Mouse (Mus musculus) midbrain, embryonic 14.5 days (tissue): Measurements from ENCODE around the gene Ddi2. TPM values are rescaled to one million over a fixed set of nuclear protein-coding genes. Genes with fewer than 3 reads are reported as not detected.
A peak's percentile ranks its signal among the peaks of the same experiment; 100 is the strongest.

Experiments used
- ATAC-seq: fragments of 200-750 bp; cut with Nextera tagmentation; 2 replicates; pipeline ENCODE4 v1.8.0; 2017; ENCODE audit warnings: moderate number of reproducible peaks, moderate library complexity; ENCODE audit not compliant: low FRiP score, low TSS enrichment
- DNase-seq: peaks from one replicate; pipeline ENCODE4 v3.0.0-alpha.2; 2015
- H3K27ac ChIP-seq: fragments of 300-500 bp; sonication (generic); replicated peaks from 2 replicates; pipeline ENCODE4 v1.5.1; 2014; ENCODE audit warnings: mild to moderate bottlenecking, low read depth, low read length, moderate library complexity
- H3K27me3 ChIP-seq: fragments of 300-500 bp; sonication (generic); 2 replicates; pipeline ENCODE4 v1.6.1; 2014; ENCODE audit warnings: low read length, control low read depth, mixed read lengths; ENCODE audit not compliant: control insufficient read depth, insufficient read depth
- H3K36me3 ChIP-seq: fragments of 300-500 bp; sonication (generic); 2 replicates; pipeline ENCODE4 v1.6.1; 2014; ENCODE audit warnings: low read length, control low read depth; ENCODE audit not compliant: control insufficient read depth, insufficient read depth
- H3K4me1 ChIP-seq: fragments of 300-500 bp; sonication (generic); 2 replicates; pipeline ENCODE4 v1.6.1; 2014; ENCODE audit warnings: mild to moderate bottlenecking, antibody characterized with exemption, low read length, control low read depth; ENCODE audit not compliant: control insufficient read depth, insufficient read depth
- H3K4me2 ChIP-seq: fragments of 300-500 bp; sonication (generic); 2 replicates; pipeline ENCODE4 v1.6.1; 2014; ENCODE audit warnings: mild to moderate bottlenecking, low read length, moderate library complexity
- H3K4me3 ChIP-seq: fragments of 300-500 bp; sonication (generic); replicated peaks from 2 replicates; pipeline ENCODE4 v1.5.1; 2014; ENCODE audit warnings: low read depth, low read length
- H3K9ac ChIP-seq: fragments of 300-500 bp; sonication (generic); replicated peaks from 2 replicates; pipeline ENCODE4 v1.6.1; 2014; ENCODE audit warnings: mild to moderate bottlenecking, low read length, moderate library complexity
- H3K9me3 ChIP-seq: fragments of 300-500 bp; sonication (generic); 2 replicates; pipeline ENCODE4 v1.6.1; 2016; ENCODE audit warnings: low read length, control low read depth, mixed read lengths; ENCODE audit not compliant: control insufficient read depth
- WGBS: fragments of 180-500 bp; shearing (Covaris S2); extraction: QIAGEN DNeasy Blood & Tissue Kit; methylation state at CpG from one replicate; pipeline ENCODE4 v1.1.7; 2014; 5-methylcytosine and 5-hydroxymethylcytosine counted together
- polyA plus RNA-seq: library from polyadenylated mRNA; unstranded; fragments of >200 nt; fragmentation: Nextera tagmentation; extraction: Ambion mirVana; gene quantifications from 2 replicates; pipeline ENCODE4 v1.2.1, GENCODE M21; 2014

Ddi2 gene
- polyA plus RNA-seq, 1 experiment from 2014 or later: 12.9 TPM

DNA sequence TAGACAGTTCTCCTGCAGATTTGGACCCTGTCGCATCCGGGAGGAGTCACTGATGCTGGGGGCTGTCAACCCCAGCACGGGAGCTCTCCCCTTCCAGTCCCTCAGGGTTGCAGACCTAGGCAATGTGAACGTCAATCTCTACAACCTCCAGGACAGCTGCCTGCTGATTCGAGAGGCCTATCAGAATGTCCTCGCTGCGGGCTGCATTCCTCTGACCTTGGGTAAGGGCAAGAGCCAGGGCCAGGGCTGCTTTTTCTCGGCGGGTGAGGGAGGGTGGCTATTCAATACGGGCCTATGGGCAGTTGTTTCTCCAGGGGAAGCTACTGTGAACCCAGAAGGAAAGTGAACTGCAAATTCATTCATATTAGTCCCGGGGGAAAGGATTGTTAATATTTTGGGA is 26.3 kb upstream of the Ddi2 start:
- H3K27me3 ChIP-seq: no peaks in the 10 kb centered on the region
- no peak overlapping the region for H3K9ac ChIP-seq
- no peaks in the 10 kb centered on the region for H3K4me1 ChIP-seq
- H3K4me2 ChIP-seq: no peak overlapping the region
- WGBS: 42% methylated on average over 11 of the region's 11 CpGs
- no peaks in the 10 kb centered on the region for H3K36me3 ChIP-seq
- ATAC-seq (no peak), DNase-seq (no peak)
- no peaks in the 10 kb centered on the region for H3K9me3 ChIP-seq
- no peak overlapping the region for H3K4me3 ChIP-seq
- no peak overlapping the region for H3K27ac ChIP-seq

DNA sequence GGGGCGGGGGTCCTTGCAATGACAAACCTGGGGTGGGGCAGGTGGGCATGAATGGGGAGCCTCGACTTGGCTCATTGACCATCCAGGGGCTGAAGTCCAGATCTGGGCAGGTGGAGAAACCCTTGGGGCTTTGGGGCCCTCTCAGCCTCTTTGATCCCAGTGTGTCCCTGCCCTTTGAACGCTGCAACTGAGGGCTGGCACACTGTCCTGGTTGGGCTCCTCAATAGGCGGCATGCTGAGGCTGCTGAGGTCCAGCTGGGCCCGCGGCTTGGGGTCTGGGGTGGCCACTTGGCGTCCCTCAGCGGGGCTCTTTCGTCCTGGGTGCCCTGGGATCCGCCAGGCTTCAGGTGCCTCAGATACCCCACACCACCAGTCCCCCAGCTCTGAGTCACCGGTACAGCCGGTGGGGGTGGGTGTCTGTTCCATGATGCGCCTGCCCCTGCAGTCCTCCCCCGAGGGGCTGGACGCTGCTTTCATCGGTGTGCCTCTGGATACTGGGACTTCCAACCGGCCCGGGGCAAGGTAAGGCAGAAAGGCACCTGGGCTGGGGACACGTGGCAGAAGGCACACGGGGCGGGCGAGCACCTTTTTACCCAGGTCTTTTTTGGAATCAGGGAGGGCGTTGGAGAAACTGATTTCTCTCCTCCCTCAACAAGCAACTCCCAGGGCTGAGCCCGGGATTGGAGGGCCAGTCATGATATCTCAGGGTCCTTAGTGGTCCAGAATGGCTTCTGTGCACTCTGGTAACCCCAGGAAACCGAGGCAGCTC is 23.5 kb upstream of the Ddi2 start, which contains the start of gene Agmat:
Gene Agmat (plus strand): TSS at position 95 of the 769 bp plus-strand sequence.
- H3K36me3 ChIP-seq: no peaks in the 10 kb centered on the region
- DNase-seq (no peak), ATAC-seq (no peak)
- no peak within 1 kb of the TSS for H3K27ac ChIP-seq
- H3K4me2 ChIP-seq: no peak within 1 kb of the TSS
- no peaks in the 10 kb centered on the region for H3K27me3 ChIP-seq
- no peak within 1 kb of the TSS for H3K9ac ChIP-seq
- H3K9me3 ChIP-seq: no peaks in the 10 kb centered on the region
- H3K4me1 ChIP-seq: no peaks in the 10 kb centered on the region
- 23% methylated on average over 25 of the region's 25 CpGs for WGBS
- no peak within 1 kb of the TSS for H3K4me3 ChIP-seq

DNA sequence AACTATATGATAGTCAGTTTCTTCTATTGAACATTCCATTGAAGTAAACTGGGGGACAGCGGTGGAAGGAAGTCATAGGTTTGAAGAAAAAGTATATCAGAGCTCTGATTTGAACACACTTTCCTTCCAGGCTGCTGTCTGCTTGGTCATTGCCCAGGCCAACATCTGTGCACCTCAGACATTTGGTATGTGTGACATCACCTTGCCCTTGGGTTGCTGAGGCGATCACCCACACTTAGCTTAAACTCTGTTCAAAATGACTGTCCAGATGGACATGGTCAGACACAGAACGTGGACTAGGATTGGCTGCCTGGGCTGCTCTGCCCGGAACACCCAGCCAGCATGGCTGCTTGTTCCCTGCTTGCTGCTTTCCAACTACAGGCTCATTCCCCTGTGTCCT is 19.2 kb upstream of the Ddi2 start:
- Histone ChIP-seq H3K27ac (no peak overlapping the region), H3K4me1 (no peaks in the 10 kb centered on the region), H3K36me3 (no peaks in the 10 kb centered on the region), H3K27me3 (no peaks in the 10 kb centered on the region), H3K4me3 (no peak overlapping the region), H3K4me2 (no peak overlapping the region), H3K9me3 (no peaks in the 10 kb centered on the region), H3K9ac (no peak overlapping the region)
- DNase-seq (no peak), ATAC-seq (no peak)
- WGBS: 88% methylated on average over 4 of the region's 4 CpGs

DNA sequence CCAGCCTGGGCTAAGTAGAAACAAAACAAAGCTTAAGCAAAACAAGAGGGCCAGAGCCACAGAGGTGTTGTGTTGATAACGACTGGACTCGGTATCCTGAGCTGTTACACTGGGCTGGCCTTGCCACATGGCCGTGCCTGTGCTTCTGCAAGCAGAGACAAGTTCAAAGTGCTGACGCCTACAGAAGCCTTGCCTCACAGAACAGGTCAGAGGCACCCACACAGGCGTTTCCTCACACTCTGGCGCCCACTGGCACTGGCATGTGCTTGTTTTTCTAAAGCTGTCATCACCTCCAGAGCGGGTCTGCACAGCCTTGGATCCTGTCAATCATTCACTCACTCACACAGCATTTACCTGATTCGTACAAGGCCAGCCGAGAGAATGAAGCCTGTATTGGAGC is 18.6 kb upstream of the Ddi2 start:
- no peak overlapping the region for H3K4me3 ChIP-seq
- no peak overlapping the region for H3K4me2 ChIP-seq
- no peak for ATAC-seq

DNA sequence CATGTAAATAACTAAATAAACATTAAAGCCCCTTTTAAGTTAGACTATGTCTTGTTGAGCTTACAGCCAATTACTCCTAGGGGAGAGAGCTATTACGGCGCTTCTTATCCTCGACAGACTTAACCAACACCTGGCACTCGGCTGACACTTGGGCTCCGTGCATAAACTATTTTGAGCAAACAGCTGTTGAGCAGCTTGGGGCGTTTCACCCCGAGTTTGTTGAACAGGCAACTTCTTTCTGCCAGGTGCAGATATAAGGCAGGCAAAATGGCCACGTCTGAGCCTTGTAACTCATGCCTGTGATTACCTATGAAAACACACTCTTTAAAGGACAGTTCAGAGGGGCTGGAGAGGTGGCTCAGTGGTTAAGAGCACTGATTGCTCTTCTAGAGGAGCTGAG is 14.8 kb upstream of the Ddi2 start:
- H3K9ac ChIP-seq: no peak overlapping the region
- no peak overlapping the region for H3K4me3 ChIP-seq
- DNase-seq: no peak
- H3K27me3 ChIP-seq: no peaks in the 10 kb centered on the region
- no peak overlapping the region for H3K27ac ChIP-seq
- no peaks in the 10 kb centered on the region for H3K36me3 ChIP-seq
- 79% methylated on average over 8 of the region's 8 CpGs for WGBS
- no peak for ATAC-seq
- no peaks in the 10 kb centered on the region for H3K9me3 ChIP-seq
- H3K4me1 ChIP-seq: 0 out of 2 replicates have a peak, but pooled peaks cover 4% of the 10 kb centered on the region
- no peak overlapping the region for H3K4me2 ChIP-seq

More for the DNA sequence above, 18.6 kb upstream of the Ddi2 start:
- Histone ChIP-seq H3K27me3 (no peaks in the 10 kb centered on the region), H3K4me1 (no peaks in the 10 kb centered on the region), H3K9ac (no peak overlapping the region), H3K27ac (no peak overlapping the region), H3K36me3 (no peaks in the 10 kb centered on the region), H3K9me3 (no peaks in the 10 kb centered on the region)
- DNase-seq: no peak
- 80% methylated on average over 9 of the region's 9 CpGs for WGBS

GRCm38 (mm10) chr4:141736856-141737255 is 13.6 kb upstream of the Ddi2 start:
- 82% methylated on average over 4 of the region's 4 CpGs for WGBS
- no peak for ATAC-seq
- H3K9ac ChIP-seq: no peak overlapping the region
- H3K4me2 ChIP-seq: no peak overlapping the region
- 0 out of 2 replicates have a peak, but pooled peaks cover 4% of the 10 kb centered on the region for H3K4me1 ChIP-seq
- DNase-seq: no peak
- H3K36me3 ChIP-seq: no peaks in the 10 kb centered on the region
- H3K27ac ChIP-seq: no peak overlapping the region
- H3K27me3 ChIP-seq: no peaks in the 10 kb centered on the region
- H3K4me3 ChIP-seq: no peak overlapping the region
- no peaks in the 10 kb centered on the region for H3K9me3 ChIP-seq

GRCm38 (mm10) chr4:141735206-141735560 is 12.0 kb upstream of the Ddi2 start:
- Histone ChIP-seq H3K36me3 (no peaks in the 10 kb centered on the region), H3K9ac (peak overlapping the region; percentile 36; the same call in 1 of the 2 replicates), H3K9me3 (no peaks in the 10 kb centered on the region), H3K27ac (0 out of 2 replicates have a peak overlapping the region, but pooled peaks have one; percentile 38), H3K27me3 (no peaks in the 10 kb centered on the region), H3K4me1 (0 out of 2 replicates have a peak, but pooled peaks cover 4% of the 10 kb centered on the region), H3K4me3 (peak overlapping the region; percentile 32), H3K4me2 (peak overlapping the region; percentile 70)
- ATAC-seq: no peak
- no peak for DNase-seq
- 21% methylated on average over 9 of the region's 9 CpGs for WGBS

- H3K36me3 ChIP-seq: no peaks in the 10 kb centered on the region
- 6% methylated on average over 24 of the region's 24 CpGs for WGBS
- ATAC-seq (peak; percentile 89), DNase-seq (peak; percentile 96)
- no peaks in the 10 kb centered on the region for H3K9me3 ChIP-seq
- 0 out of 2 replicates have a peak, but pooled peaks cover 4% of the 10 kb centered on the region for H3K4me1 ChIP-seq
- no peaks in the 10 kb centered on the region for H3K27me3 ChIP-seq
- peak overlapping the region; percentile 32 for H3K4me3 ChIP-seq
- H3K27ac ChIP-seq: 0 out of 2 replicates have a peak overlapping the region, but pooled peaks have one; percentile 38
- H3K4me2 ChIP-seq: peak overlapping the region; percentile 70
- H3K9ac ChIP-seq: peak overlapping the region; percentile 36; the same call in 1 of the 2 replicates
These were observed 11.4 kb upstream of the Ddi2 start for GRCm38 (mm10) chr4:141734446-141735205.
